Mouse (Mus musculus): ENCODE measurements around the gene Clcn6.
A peak's percentile ranks its signal among the peaks of the same experiment; 100 is the strongest.

Gene Clcn6

DNA sequence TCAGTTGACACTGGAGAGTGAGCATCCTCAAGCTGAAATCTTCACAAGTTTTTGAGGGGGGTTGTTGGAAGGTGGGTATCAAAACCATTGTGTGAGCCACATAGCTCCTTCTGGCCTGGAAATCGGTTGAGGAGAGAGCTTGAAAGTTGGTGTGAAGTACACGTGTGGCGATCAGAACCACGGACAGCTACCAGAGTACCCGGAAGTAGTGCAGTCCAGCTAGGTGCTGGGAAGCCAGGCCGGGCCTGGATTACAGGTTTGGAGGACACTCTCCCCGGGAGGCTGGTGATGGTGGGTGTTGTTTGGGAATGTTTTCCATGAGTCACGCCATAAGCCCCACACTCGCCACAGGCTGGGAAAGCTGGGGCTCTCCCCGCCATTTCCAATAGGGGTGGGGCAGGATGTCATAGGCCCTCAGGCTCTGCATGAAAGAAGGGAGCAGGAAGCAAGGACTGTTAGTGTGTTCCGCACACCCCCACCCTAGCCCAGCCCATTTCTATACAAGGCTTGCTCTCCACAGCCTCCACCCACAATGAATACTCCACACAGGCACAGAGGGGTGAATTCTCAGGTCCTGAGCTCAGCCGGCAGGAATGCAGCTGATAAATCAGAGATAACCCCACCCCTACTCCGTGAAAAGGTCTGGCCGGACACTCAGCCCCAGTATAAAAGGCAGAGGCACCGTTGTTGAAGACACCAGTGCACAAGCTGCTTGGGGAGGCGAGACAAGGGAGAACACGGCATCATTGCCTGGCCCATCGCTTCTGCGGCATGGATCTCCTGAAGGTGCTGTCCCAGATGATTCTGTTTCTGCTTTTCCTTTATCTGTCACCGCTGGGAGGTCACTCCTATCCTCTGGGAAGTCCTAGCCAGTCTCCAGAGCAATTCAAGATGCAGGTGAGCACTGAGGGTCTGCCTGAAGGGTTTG, 53.2 kb downstream of the Clcn6 start, which contains the start of gene Nppb:
Gene Nppb (plus strand): TSS at position 584 of the 928 bp plus-strand sequence.
- peak; percentile 94 for DNase-seq (ENCODE audit: low read depth, low spot score)

DNA sequence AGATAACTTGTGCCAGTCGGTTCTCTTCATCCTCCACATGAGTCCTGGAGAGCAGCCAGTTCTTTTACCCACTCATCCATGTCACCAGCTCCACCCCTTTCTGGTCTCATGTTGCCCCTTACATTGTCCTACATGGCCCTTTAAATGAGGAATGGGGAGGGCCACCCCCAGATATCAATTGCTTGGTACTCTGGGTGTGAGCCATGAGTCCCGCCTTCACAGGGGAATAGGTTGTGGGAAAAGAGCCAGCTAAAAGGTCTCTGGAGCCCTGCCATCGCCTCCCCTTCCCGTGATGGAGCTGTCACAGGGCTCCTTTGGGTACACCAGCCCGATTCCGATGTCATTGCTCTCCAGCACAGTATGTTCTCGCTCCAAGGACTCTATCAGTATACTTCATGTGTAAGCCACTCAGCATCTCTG, 59.2 kb downstream of the Clcn6 start:
- no peak for DNase-seq (ENCODE audit: low read depth, low spot score)

DNA sequence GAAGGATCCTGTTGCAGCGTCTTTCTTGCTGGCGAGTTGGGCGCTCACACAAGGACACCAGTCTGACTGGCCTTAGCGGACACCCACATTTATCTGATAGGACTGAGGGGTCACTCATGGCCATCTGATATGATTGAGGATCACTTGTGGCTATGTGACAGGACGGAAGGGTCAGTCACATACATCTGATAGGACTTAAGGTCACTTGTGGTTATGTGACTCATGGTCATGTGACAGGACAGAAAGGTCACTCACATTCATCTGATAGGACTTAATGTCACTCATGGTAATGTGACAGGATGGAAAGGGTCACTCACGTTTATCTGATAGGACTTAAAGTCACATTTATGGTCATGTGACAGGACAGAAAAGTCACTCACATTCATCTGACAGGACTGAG, 60.2 kb downstream of the Clcn6 start:
- DNase-seq (ENCODE audit: low read depth, low spot score), result no peak

- no peak for DNase-seq (ENCODE audit: low read depth, low spot score)
These were observed 60.9 kb downstream of the Clcn6 start for GRCm38 (mm10) chr4:147977726-147978125.

GRCm38 (mm10) chr4:147976237-147976636, 62.4 kb downstream of the Clcn6 start:
- no peak for DNase-seq (ENCODE audit: low read depth, low spot score)

DNA sequence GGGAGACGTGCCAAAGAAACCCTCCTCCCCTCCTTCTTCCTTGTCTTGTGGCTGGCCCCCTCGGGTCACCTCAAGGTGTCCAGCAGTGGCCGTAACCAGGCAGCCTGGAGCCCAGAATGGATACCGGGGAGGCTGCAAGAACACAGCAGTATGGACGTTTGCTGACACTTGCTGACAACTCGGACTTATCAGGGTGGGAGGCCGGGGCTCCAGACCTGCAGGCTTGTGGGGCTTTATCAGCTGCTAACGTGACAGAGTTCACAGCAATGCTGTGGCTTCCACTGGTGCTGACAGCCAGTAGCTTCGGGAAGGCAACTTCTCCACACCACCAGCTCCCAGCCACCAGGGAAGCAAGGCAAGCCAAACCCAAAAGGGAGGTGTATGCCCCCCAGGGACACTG, 69.3 kb downstream of the Clcn6 start:
- no peak for DNase-seq (ENCODE audit: low read depth, low spot score)

- no peak for DNase-seq (ENCODE audit: low read depth, low spot score)
These were observed 69.8 kb downstream of the Clcn6 start for GRCm38 (mm10) chr4:147968816-147969215.

GRCm38 (mm10) chr4:147965712-147966111, 72.9 kb downstream of the Clcn6 start:
- DNase-seq (ENCODE audit: low read depth, low spot score), result no peak

DNA sequence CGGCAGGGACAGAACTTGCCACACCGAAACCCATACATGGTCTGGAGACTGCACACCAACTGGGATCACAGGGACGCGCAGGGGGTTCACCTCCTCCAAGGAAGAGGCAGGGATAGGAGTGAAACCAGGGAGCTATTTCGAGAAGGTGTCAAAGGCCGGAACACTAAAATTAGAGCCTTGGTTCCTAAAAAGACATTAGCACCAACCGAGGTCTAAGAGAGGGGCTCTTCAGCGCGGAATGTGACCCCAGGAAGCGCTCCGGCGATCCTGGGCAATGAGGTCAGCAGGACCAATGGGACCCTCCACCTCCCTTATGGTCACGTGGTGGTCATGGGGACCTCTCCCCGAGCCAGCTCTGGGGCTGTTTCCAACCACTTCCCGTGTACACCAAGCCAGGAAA, 75.0 kb downstream of the Clcn6 start:
- no peak for DNase-seq (ENCODE audit: low read depth, low spot score)

DNA sequence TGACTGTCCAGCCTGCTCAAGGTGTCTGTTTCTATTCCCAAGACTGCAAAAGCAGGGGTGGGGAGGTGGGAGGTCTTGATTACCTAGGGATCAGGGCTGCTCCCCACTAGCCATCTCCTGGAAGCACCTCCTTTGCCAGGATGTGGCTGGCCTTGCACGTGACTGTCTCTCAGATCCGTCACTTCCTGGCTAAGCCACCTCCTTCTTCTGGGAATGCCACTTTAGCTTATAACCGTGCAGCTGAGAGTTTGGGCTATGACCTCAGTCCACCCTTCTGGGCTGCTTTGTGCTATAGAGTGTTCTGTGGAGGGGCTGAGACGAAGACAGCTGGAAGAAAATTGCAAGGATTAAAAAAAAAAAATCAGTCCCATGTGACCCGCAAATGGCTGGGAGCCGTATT, 75.8 kb downstream of the Clcn6 start:
- DNase-seq (ENCODE audit: low read depth, low spot score), result peak; percentile 44

DNA sequence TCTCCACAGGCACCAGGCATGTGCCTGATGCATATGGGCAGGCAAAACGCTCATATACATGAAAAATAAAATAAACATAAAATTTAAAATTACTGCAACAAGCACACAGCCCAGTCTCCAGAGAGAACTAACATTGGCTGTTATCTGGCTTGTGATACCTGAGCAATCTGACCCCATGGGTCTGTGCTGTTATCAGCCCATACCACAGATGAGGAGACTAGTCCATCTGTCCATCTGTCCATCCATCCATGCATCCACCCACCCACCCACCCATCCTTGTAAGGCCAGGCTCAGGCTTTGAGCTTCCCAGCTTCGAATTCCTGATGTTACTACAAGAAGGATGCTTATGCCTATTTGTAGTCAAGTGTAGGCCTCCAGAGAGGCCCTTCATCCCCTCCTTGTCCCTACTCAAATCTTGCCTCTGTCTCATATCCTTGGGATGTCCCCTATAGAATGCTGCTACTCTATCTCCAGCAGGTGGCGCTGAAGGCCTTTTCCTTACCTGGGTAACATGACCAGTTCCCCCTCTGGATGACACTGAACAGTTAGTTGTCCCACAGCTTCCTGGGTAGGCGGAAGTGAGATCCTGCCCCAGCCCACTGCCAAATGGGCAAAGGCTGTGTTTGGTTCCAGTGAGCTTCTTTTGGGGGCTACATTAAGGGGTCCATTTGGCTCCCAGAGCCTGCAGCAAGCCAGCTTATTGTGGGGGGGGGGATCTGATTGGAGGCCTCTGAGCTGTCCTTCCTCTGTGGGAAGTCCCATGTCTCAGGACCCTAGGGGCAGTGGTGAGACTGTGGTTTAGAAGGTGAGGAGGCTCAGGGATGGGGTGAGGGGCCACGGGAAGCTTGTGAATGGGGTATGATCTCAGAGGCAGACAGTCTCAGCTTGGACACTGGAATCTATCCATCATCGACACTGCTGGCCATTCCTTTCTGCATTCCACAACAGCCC, 78.5 kb downstream of the Clcn6 start:
- peak; percentile 91 for DNase-seq (ENCODE audit: low read depth, low spot score)

DNA sequence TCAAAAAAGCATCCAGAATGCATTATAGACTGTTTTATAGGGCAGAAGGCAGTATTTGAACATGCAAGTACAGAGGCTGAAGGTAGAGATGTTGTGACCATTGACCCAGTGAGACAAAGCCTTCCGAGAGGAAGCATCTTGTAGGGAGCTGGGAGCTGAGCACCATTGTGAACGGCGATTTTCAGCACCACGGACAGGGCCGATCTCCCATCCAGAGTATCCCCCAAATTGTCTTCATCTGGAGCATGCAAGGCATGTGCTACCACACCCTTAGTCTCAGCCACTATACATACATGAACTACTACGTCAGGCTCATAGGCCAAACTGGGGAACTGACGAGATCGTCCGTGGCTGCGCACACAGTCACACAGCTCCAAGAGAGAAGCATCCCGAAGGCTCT, 81.5 kb downstream of the Clcn6 start:
- DNase-seq (ENCODE audit: low read depth, low spot score), result peak; percentile 67
